Mouse (Mus musculus): Measurements from ENCODE around the gene Dhx8. TPM values are rescaled to one million over a fixed set of nuclear protein-coding genes. Genes with fewer than 3 reads are reported as not detected.

The Dhx8 gene
- polyA plus RNA-seq, 1 experiment from 2014 or later: 28.5 TPM

DNA sequence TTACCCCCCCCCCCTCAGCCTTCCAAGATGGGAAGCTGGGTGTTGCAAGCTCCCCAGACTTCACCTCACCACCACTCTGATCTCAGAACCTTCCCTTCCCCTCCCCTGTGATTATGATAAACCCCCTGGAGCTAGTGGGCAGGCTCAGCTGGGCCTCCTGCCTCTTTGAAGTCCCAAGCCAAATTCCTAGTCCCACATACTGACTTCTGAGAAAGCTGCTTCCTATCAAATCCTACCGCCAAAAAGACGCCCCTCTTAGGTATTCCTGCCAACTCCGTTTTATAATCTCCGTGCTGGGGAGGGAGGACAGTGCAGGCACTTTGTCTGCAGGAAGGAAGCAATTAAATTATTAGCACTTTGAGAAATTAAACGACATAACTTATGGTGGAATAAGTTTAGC lies 68.7 kb downstream of the Dhx8 start:
- Histone ChIP-seq H3K9me3 (replicated peaks; ENCODE audit: control insufficient read depth, low read length) (no peaks in the 10 kb centered on the region), H3K27ac (ENCODE audit: low read length) (no peak overlapping the region), H3K4me1 (ENCODE audit: control insufficient read depth, insufficient read depth, low read length) (no peaks in the 10 kb centered on the region; the same call in 1 of the 2 replicates), H3K9ac (ENCODE audit: low read length) (no peak overlapping the region), H3K27me3 (ENCODE audit: control insufficient read depth, insufficient read depth, low read length) (no peaks in the 10 kb centered on the region), H3K4me2 (ENCODE audit: low read depth, low read length) (no peak overlapping the region), H3K4me3 (replicated peaks; ENCODE audit: low read length) (no peak overlapping the region), H3K36me3 (ENCODE audit: control insufficient read depth, insufficient read depth, low read length) (no peaks in the 10 kb centered on the region)
- no peak for ATAC-seq (ENCODE audit: insufficient read depth, low FRiP score)
- 10% methylated on average over 5 of the region's 5 CpGs for WGBS

DNA sequence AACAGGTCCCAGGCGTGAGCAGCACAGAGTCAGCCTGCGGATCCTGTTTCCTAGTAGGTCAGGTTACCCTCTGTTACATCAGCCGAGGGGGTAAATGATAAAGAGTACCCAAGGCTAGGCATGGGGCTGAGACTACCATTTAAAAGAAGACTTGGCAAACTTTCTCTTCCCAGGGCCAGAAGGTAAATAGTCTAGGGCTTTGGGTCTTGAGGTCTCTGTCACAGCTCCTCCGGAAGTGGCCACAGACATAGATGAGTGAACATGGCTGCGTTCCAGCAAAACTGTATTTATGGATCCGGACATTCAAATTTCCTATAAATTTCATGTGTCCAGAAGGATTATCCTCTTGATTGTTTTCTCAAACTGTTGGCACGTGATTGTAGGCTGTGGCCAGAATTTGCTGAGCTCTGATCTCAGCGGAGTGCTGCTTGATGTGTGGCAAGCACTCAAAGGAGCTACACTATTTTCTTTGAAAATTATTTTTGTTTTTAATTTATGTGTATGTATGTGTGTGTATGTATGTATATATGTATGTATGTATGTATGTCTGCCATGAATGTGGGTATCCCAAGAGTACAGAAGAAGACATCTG lies 72.5 kb downstream of the Dhx8 start:
- no peaks in the 10 kb centered on the region for H3K9me3 ChIP-seq (replicated peaks; ENCODE audit: control insufficient read depth, low read length)
- no peak overlapping the region for H3K4me2 ChIP-seq (ENCODE audit: low read depth, low read length)
- H3K27me3 ChIP-seq (ENCODE audit: control insufficient read depth, insufficient read depth, low read length): no peaks in the 10 kb centered on the region
- no peak overlapping the region for H3K9ac ChIP-seq (ENCODE audit: low read length)
- 67% methylated on average over 8 of the region's 8 CpGs for WGBS
- no peaks in the 10 kb centered on the region for H3K36me3 ChIP-seq (ENCODE audit: control insufficient read depth, insufficient read depth, low read length)
- no peak overlapping the region for H3K27ac ChIP-seq (ENCODE audit: low read length)
- no peak for ATAC-seq (ENCODE audit: insufficient read depth, low FRiP score)
- no peaks in the 10 kb centered on the region; the same call in 1 of the 2 replicates for H3K4me1 ChIP-seq (ENCODE audit: control insufficient read depth, insufficient read depth, low read length)
- H3K4me3 ChIP-seq (replicated peaks; ENCODE audit: low read length): no peak overlapping the region

- Histone ChIP-seq H3K4me2 (ENCODE audit: low read depth, low read length) (no peak overlapping the region), H3K9ac (ENCODE audit: low read length) (no peak overlapping the region), H3K4me3 (replicated peaks; ENCODE audit: low read length) (no peak overlapping the region), H3K36me3 (ENCODE audit: control insufficient read depth, insufficient read depth, low read length) (no peaks in the 10 kb centered on the region), H3K4me1 (ENCODE audit: control insufficient read depth, insufficient read depth, low read length) (no peaks in the 10 kb centered on the region), H3K27me3 (ENCODE audit: control insufficient read depth, insufficient read depth, low read length) (no peaks in the 10 kb centered on the region), H3K27ac (ENCODE audit: low read length) (no peak overlapping the region), H3K9me3 (replicated peaks; ENCODE audit: control insufficient read depth, low read length) (no peaks in the 10 kb centered on the region)
- ATAC-seq (ENCODE audit: insufficient read depth, low FRiP score): no peak
- 62% methylated on average over 12 of the region's 12 CpGs for WGBS
These were observed 74.0 kb downstream of the Dhx8 start for GRCm38 (mm10) chr11:101806741-101807140.

DNA sequence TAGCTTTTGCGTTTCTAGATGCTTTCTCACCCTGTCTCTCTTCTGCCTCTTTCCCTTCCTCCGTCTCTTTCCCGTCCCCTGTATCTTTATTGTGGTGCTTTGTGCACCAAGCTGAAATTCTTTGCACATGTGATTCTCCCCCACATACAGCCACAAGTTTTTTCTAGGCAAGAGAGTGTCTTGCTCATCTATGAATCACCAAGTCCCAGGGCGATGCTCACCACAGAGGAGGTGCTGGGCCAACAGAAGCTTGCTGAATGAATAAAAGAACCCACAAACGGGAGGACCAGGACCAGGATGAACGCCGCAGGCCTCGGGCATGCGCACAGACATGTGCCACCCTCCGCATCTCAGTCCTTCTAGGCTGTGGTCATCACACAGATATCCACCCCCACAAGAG lies 74.5 kb downstream of the Dhx8 start:
- Histone ChIP-seq H3K4me3 (replicated peaks; ENCODE audit: low read length) (no peak overlapping the region), H3K4me1 (ENCODE audit: control insufficient read depth, insufficient read depth, low read length) (no peaks in the 10 kb centered on the region), H3K27me3 (ENCODE audit: control insufficient read depth, insufficient read depth, low read length) (no peaks in the 10 kb centered on the region), H3K9ac (ENCODE audit: low read length) (no peak overlapping the region), H3K27ac (ENCODE audit: low read length) (no peak overlapping the region), H3K9me3 (replicated peaks; ENCODE audit: control insufficient read depth, low read length) (no peaks in the 10 kb centered on the region), H3K4me2 (ENCODE audit: low read depth, low read length) (no peak overlapping the region), H3K36me3 (ENCODE audit: control insufficient read depth, insufficient read depth, low read length) (no peaks in the 10 kb centered on the region)
- 82% methylated on average over 10 of the region's 10 CpGs for WGBS
- ATAC-seq (ENCODE audit: insufficient read depth, low FRiP score): no peak

DNA sequence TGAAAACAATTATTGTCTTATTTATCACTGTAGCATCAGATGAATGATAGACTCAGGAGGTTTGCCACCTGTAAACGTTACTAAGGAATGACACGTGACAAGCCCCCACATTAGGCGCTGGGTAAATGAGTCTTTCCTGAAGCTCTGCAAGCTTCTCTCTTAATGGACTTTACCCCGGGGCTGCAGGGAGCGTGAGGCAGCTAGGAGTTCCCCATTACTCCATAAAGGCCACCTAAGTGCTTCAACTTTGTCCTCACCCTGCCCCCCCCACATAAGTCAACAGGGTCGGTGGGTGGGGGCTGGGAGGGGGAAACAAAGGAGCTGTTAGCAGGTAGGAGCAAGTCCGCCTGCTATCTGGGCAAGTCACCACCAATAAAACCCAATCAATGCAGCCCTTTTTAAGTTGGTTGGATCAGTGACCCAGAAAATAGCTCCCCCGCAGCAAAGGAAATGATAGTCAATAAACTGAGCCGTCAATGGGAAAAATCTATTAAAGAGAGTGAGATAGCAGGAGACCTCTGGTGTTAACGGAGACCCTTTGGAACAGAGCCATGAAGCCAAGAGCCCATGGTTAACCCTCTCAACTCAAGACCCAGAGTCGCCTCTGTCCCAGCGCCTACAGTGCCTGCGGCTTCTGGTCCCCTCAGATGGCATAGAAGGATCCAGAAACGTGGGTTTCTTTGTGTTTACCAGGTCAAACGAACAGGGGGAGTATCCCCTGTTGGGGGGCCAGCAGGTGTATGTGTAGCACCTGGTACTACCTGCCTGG lies 76.5 kb downstream of the Dhx8 start:
- 29% methylated on average over 15 of the region's 15 CpGs for WGBS
- H3K9ac ChIP-seq (ENCODE audit: low read length): no peak overlapping the region
- ATAC-seq (ENCODE audit: insufficient read depth, low FRiP score): peak; percentile 45; the same call in 1 of the 2 replicates
- H3K4me2 ChIP-seq (ENCODE audit: low read depth, low read length): peak overlapping the region; percentile 4; the same call in 1 of the 2 replicates
- 0 out of 2 replicates have a peak, but pooled peaks cover 3% of the 10 kb centered on the region for H3K27me3 ChIP-seq (ENCODE audit: control insufficient read depth, insufficient read depth, low read length)
- no peaks in the 10 kb centered on the region for H3K4me1 ChIP-seq (ENCODE audit: control insufficient read depth, insufficient read depth, low read length)
- H3K27ac ChIP-seq (ENCODE audit: low read length): no peak overlapping the region
- H3K9me3 ChIP-seq (replicated peaks; ENCODE audit: control insufficient read depth, low read length): no peaks in the 10 kb centered on the region
- H3K36me3 ChIP-seq (ENCODE audit: control insufficient read depth, insufficient read depth, low read length): no peaks in the 10 kb centered on the region
- no peak overlapping the region for H3K4me3 ChIP-seq (replicated peaks; ENCODE audit: low read length)

- WGBS: under 1% methylated on average over 7 of the region's 7 CpGs
- Histone ChIP-seq H3K27ac (ENCODE audit: low read length) (no peak overlapping the region), H3K4me1 (ENCODE audit: control insufficient read depth, insufficient read depth, low read length) (peaks cover 14% of the 10 kb centered on the region; the same call in 1 of the 2 replicates)
These were observed 80.5 kb downstream of the Dhx8 start for GRCm38 (mm10) chr11:101813259-101813658.

GRCm38 (mm10) chr11:101814375-101815102 lies 81.8 kb downstream of the Dhx8 start:
- no peak overlapping the region for H3K27ac ChIP-seq (ENCODE audit: low read length)
- peak overlapping the region; percentile 37; the same call in 1 of the 2 replicates for H3K9ac ChIP-seq (ENCODE audit: low read length)
- no peaks in the 10 kb centered on the region for H3K36me3 ChIP-seq (ENCODE audit: control insufficient read depth, insufficient read depth, low read length)
- H3K9me3 ChIP-seq (replicated peaks; ENCODE audit: control insufficient read depth, low read length): no peaks in the 10 kb centered on the region
- no peak overlapping the region for H3K4me3 ChIP-seq (replicated peaks; ENCODE audit: low read length)
- ATAC-seq (ENCODE audit: insufficient read depth, low FRiP score): peak; percentile 9; the same call in 1 of the 2 replicates
- WGBS: 26% methylated on average over 23 of the region's 23 CpGs
- peaks cover 14% of the 10 kb centered on the region; the same call in 1 of the 2 replicates for H3K4me1 ChIP-seq (ENCODE audit: control insufficient read depth, insufficient read depth, low read length)
- 0 out of 2 replicates have a peak, but pooled peaks cover 5% of the 10 kb centered on the region for H3K27me3 ChIP-seq (ENCODE audit: control insufficient read depth, insufficient read depth, low read length)
- peak overlapping the region; percentile 42; the same call in 1 of the 2 replicates for H3K4me2 ChIP-seq (ENCODE audit: low read depth, low read length)

More at GRCm38 (mm10) chr11:101813259-101813658, 80.5 kb downstream of the Dhx8 start:
- H3K36me3 ChIP-seq (ENCODE audit: control insufficient read depth, insufficient read depth, low read length): no peaks in the 10 kb centered on the region
- H3K9me3 ChIP-seq (replicated peaks; ENCODE audit: control insufficient read depth, low read length): no peaks in the 10 kb centered on the region
- no peak for ATAC-seq (ENCODE audit: insufficient read depth, low FRiP score)
- no peak overlapping the region for H3K4me3 ChIP-seq (replicated peaks; ENCODE audit: low read length)
- 0 out of 2 replicates have a peak, but pooled peaks cover 5% of the 10 kb centered on the region for H3K27me3 ChIP-seq (ENCODE audit: control insufficient read depth, insufficient read depth, low read length)
- no peak overlapping the region for H3K9ac ChIP-seq (ENCODE audit: low read length)
- no peak overlapping the region for H3K4me2 ChIP-seq (ENCODE audit: low read depth, low read length)

DNA sequence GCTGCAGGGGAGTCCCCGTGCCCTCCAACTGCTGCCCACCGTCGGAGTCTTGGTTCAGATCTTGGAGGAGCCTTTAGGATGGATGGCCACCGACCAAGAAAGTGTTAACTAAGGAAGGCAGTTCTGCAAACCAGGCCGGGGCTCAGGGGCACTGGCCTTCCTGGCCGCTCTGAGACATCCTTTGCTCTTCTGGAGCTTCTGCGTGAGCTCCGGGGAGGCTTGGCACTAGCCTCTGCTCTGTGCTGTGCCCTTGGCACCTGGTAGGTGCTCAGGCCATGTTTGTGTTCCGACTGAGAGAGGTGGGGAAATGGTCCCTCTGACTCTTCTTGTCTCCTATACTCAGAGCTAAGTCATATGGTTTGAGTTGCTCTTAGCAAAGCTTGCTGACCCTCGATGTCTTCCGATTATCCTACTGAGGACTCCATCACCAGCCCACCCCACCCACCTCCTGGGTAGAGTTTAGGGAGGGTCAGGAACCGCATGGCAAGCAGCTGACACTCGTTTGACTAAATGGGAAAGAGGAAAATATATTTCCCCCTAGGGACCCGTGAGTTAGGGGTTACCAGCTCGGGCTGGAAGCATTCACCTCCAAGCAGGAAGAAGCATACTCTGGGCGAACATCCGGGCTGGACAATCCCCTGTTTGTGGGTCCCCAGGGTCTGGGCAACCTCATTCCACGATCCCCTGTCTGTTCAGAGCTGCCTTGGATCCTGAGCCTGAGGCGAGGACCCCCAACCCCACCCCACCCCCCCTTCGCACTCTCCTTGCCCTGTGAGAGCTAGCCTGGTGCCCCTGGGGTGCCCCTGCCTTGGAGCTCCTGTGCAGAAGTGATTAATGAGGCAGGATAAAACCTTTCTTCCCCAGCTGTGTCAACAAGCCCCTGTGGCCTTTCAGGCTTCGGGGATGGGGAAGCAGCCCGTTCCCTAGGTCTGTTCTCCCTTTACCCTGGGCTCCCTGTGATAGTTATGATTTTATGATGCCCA lies 82.7 kb downstream of the Dhx8 start:
- 14% methylated on average over 22 of the region's 22 CpGs for WGBS
- no peaks in the 10 kb centered on the region for H3K36me3 ChIP-seq (ENCODE audit: control insufficient read depth, insufficient read depth, low read length)
- peaks cover 14% of the 10 kb centered on the region; the same call in 1 of the 2 replicates for H3K4me1 ChIP-seq (ENCODE audit: control insufficient read depth, insufficient read depth, low read length)
- H3K9me3 ChIP-seq (replicated peaks; ENCODE audit: control insufficient read depth, low read length): no peaks in the 10 kb centered on the region
- H3K27ac ChIP-seq (ENCODE audit: low read length): no peak overlapping the region
- ATAC-seq (ENCODE audit: insufficient read depth, low FRiP score): peak; percentile 38; the same call in 1 of the 2 replicates
- H3K27me3 ChIP-seq (ENCODE audit: control insufficient read depth, insufficient read depth, low read length): 0 out of 2 replicates have a peak, but pooled peaks cover 5% of the 10 kb centered on the region
- H3K9ac ChIP-seq (ENCODE audit: low read length): peak overlapping the region; percentile 37; the same call in 1 of the 2 replicates
- no peak overlapping the region for H3K4me3 ChIP-seq (replicated peaks; ENCODE audit: low read length)
- H3K4me2 ChIP-seq (ENCODE audit: low read depth, low read length): 0 out of 2 replicates have a peak overlapping the region, but pooled peaks have one; percentile 8

All from stomach, embryonic 16.5 days (tissue).